Mouse (Mus musculus): ENCODE measurements around the gene Cdc42. TPM values are rescaled to one million over a fixed set of nuclear protein-coding genes. Genes with fewer than 3 reads are reported as not detected.

The Cdc42 gene
- total and polyA plus RNA-seq, 3 experiments, result 21.0 to 569 (median 398) TPM

DNA sequence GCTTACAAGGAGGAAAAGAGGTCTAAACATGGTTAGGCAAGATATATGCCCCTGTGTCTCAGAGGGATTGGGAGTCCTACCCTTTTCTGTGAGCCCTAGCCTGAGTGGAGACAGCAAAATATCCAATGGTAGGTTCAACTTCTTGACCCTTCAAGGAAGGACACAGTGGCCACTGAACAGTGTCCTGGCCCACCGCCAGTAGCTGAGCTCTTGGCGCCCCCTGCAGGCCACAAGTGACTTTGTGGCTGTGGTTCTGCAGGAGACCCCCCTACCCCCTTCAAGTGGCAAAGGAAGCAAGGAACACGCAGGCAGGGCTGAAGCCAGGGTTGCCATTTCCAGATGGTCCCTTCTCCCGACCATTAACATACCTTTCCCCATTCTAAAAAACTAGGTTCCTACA lies 69.7 kb downstream of the Cdc42 start:
- peaks cover 28% of the 10 kb centered on the region for H3K27me3 ChIP-seq (ENCODE audit: insufficient read depth, low read length)
- no peak for TF ChIP-seq POLR2AphosphoS5 (IDR thresholded peaks at IDR 0.05; ENCODE audit: insufficient replicate concordance, low read depth, low read length)
- peak; percentile 36; the same call in 1 of the 2 replicates for TF ChIP-seq CTCF (IDR thresholded peaks at IDR 0.05; ENCODE audit: low read depth, low read length)

DNA sequence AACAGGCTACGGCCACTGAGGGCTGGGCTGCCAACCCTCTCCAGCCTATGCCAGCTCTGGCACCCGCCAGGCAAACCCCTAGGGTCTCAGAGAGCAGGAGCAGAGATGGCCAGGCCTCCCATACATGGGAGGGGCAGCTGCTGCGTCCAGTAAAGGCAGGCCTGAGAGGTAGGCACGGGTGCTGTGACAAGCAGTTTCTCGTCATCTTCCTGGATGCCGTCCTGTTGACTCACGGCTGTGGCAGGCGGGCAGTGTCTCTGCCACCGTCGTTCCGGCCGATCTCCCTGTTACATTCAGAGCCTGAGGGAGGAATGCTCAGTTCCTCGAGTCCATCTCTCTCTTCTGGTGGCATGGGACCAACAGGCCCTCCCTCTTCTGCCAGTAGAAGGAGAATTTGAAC lies 70.3 kb downstream of the Cdc42 start:
- H3K36me3 ChIP-seq (replicated peaks), result no peaks in the 10 kb centered on the region
- H3K27me3 ChIP-seq (ENCODE audit: insufficient read depth, low read length), result peaks cover 34% of the 10 kb centered on the region
- ATAC-seq (ENCODE audit: extremely low read depth, insufficient number of reproducible peaks, low FRiP score, poor library complexity, severe bottlenecking) (no peak), DNase-seq (ENCODE audit: low spot score) (no peak)
- TF ChIP-seq GATA1 (IDR thresholded peaks at IDR 0.05; ENCODE audit: borderline replicate concordance, low read length) (no peak), CTCF (IDR thresholded peaks at IDR 0.05; ENCODE audit: low read depth, low read length) (no peak), GATA2 (IDR thresholded peaks at IDR 0.05; ENCODE audit: borderline replicate concordance, low read depth, low read length) (no peak), TAL1 (conservative IDR thresholded peaks at IDR 0.05; ENCODE audit: low read depth, low read length) (no peak), POLR2AphosphoS5 (IDR thresholded peaks at IDR 0.05; ENCODE audit: insufficient replicate concordance, low read depth, low read length) (no peak)
- H3K4me1 ChIP-seq (ENCODE audit: insufficient read depth, low read depth, low read length), result no peaks in the 10 kb centered on the region
- H3K4me3 ChIP-seq (ENCODE audit: low read depth, low read length), result no peak overlapping the region
- no peaks in the 10 kb centered on the region for H3K9me3 ChIP-seq (replicated peaks)

More for the DNA sequence above, 69.7 kb downstream of the Cdc42 start:
- Histone ChIP-seq H3K36me3 (replicated peaks) (no peaks in the 10 kb centered on the region), H3K4me3 (ENCODE audit: low read depth, low read length) (no peak overlapping the region), H3K9me3 (replicated peaks) (no peaks in the 10 kb centered on the region), H3K4me1 (ENCODE audit: insufficient read depth, low read depth, low read length) (no peaks in the 10 kb centered on the region)
- ATAC-seq (ENCODE audit: extremely low read depth, insufficient number of reproducible peaks, low FRiP score, poor library complexity, severe bottlenecking), result no peak
- DNase-seq (ENCODE audit: low spot score), result no peak

DNA sequence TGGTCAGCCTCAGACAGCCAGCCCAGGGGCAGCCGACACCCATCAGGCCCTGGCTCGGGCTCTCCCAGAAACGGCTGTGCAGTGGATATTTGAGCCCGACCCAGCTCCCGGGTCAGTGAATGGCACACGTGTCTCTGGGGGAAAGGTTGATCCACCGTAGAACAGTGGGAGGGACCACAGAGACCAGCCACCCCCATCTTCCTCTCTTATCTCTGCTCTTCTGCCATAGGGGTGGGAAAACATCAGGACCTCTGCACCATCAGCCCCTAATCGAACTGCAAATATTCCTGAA lies 70.9 kb downstream of the Cdc42 start:
- ATAC-seq (ENCODE audit: extremely low read depth, insufficient number of reproducible peaks, low FRiP score, poor library complexity, severe bottlenecking) (no peak), DNase-seq (ENCODE audit: low spot score) (no peak)
- H3K4me3 ChIP-seq (ENCODE audit: low read depth, low read length), result no peak overlapping the region
- no peaks in the 10 kb centered on the region for H3K9me3 ChIP-seq (replicated peaks)
- peaks cover 36% of the 10 kb centered on the region for H3K27me3 ChIP-seq (ENCODE audit: insufficient read depth, low read length)
- H3K36me3 ChIP-seq (replicated peaks), result no peaks in the 10 kb centered on the region
- TF ChIP-seq GATA2 (IDR thresholded peaks at IDR 0.05; ENCODE audit: borderline replicate concordance, low read depth, low read length), result no peak
- no peak for TF ChIP-seq CTCF (IDR thresholded peaks at IDR 0.05; ENCODE audit: low read depth, low read length)
- no peak for TF ChIP-seq POLR2AphosphoS5 (IDR thresholded peaks at IDR 0.05; ENCODE audit: insufficient replicate concordance, low read depth, low read length)
- no peak for TF ChIP-seq TAL1 (conservative IDR thresholded peaks at IDR 0.05; ENCODE audit: low read depth, low read length)
- TF ChIP-seq GATA1 (IDR thresholded peaks at IDR 0.05; ENCODE audit: borderline replicate concordance, low read length), result no peak
- H3K4me1 ChIP-seq (ENCODE audit: insufficient read depth, low read depth, low read length), result no peaks in the 10 kb centered on the region

DNA sequence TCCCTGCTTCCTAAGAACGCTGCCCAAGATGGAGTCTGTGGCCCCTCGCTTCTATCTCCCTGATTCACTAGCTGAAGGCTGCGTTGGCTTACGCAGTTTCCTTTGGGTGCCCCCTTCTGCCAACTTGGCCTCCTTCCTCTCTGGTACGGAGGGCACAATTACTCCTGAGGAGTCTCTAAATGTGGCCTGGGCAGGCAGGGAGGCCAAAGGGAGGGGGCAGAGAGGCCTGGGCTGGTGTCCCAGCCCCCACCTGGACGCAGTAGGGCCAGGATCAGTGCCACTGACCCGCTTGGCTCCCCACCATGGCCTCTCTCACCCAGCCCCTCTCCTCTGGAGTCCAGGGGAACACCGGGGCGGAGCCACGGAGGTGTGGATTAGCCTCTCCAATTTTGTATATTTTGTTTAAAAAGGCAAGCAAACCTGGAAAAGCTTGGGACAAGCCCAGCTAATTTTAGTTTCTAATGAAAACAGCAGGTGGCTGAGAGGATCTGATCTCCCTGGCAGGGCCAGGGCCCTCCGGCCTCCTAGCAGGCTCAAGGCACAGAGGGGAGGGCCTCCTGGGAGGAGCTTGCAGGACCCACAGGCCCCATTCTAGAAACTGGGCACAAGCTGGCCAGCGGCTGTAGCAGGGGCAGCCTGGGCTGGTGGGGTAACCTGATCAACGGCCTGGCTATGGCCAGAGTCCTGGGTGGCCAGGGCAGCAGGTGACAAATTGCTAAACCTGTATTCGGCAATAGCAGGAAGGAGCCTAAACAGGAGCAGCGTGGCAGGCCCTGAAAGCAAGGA lies 71.5 kb downstream of the Cdc42 start:
- DNase-seq (ENCODE audit: low spot score), result no peak
- no peaks in the 10 kb centered on the region for H3K36me3 ChIP-seq (replicated peaks)
- H3K4me1 ChIP-seq (ENCODE audit: insufficient read depth, low read depth, low read length), result no peaks in the 10 kb centered on the region
- no peaks in the 10 kb centered on the region for H3K9me3 ChIP-seq (replicated peaks)
- H3K27me3 ChIP-seq (ENCODE audit: insufficient read depth, low read length), result peaks cover 40% of the 10 kb centered on the region
- no peak for TF ChIP-seq CTCF (IDR thresholded peaks at IDR 0.05; ENCODE audit: low read depth, low read length)
- TF ChIP-seq TAL1 (conservative IDR thresholded peaks at IDR 0.05; ENCODE audit: low read depth, low read length), result no peak
- no peak for TF ChIP-seq POLR2AphosphoS5 (IDR thresholded peaks at IDR 0.05; ENCODE audit: insufficient replicate concordance, low read depth, low read length)
- TF ChIP-seq GATA2 (IDR thresholded peaks at IDR 0.05; ENCODE audit: borderline replicate concordance, low read depth, low read length), result no peak
- no peak for TF ChIP-seq GATA1 (IDR thresholded peaks at IDR 0.05; ENCODE audit: borderline replicate concordance, low read length)
- H3K4me3 ChIP-seq (ENCODE audit: low read depth, low read length), result no peak overlapping the region
- ATAC-seq (ENCODE audit: extremely low read depth, insufficient number of reproducible peaks, low FRiP score, poor library complexity, severe bottlenecking), result no peak

DNA sequence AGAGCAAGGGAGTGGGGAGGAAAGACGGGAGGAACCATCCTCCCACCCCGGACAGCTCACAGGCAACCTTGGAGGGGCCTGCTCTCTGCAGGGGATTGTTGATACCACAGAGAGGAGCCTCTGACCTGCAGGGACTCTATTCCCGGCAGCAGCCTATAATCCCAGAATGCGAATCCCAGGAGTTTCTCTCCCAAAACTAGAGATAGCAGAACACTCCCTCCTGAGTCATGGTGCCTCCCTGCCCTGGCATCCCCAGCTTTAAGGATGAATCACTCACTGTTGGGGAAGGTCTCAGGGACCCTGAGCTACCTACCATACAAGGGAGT lies 74.2 kb downstream of the Cdc42 start:
- no peaks in the 10 kb centered on the region for H3K4me1 ChIP-seq (ENCODE audit: insufficient read depth, low read depth, low read length)
- H3K27me3 ChIP-seq (ENCODE audit: insufficient read depth, low read length), result peaks cover 36% of the 10 kb centered on the region
- H3K36me3 ChIP-seq (replicated peaks), result no peaks in the 10 kb centered on the region
- TF ChIP-seq CTCF (IDR thresholded peaks at IDR 0.05; ENCODE audit: low read depth, low read length) (no peak), POLR2AphosphoS5 (IDR thresholded peaks at IDR 0.05; ENCODE audit: insufficient replicate concordance, low read depth, low read length) (no peak), GATA1 (IDR thresholded peaks at IDR 0.05; ENCODE audit: borderline replicate concordance, low read length) (no peak), GATA2 (IDR thresholded peaks at IDR 0.05; ENCODE audit: borderline replicate concordance, low read depth, low read length) (no peak), TAL1 (conservative IDR thresholded peaks at IDR 0.05; ENCODE audit: low read depth, low read length) (no peak)
- no peaks in the 10 kb centered on the region for H3K9me3 ChIP-seq (replicated peaks)
- H3K4me3 ChIP-seq (ENCODE audit: low read depth, low read length), result no peak overlapping the region
- ATAC-seq (ENCODE audit: extremely low read depth, insufficient number of reproducible peaks, low FRiP score, poor library complexity, severe bottlenecking), result no peak
- no peak for DNase-seq (ENCODE audit: low spot score)

DNA sequence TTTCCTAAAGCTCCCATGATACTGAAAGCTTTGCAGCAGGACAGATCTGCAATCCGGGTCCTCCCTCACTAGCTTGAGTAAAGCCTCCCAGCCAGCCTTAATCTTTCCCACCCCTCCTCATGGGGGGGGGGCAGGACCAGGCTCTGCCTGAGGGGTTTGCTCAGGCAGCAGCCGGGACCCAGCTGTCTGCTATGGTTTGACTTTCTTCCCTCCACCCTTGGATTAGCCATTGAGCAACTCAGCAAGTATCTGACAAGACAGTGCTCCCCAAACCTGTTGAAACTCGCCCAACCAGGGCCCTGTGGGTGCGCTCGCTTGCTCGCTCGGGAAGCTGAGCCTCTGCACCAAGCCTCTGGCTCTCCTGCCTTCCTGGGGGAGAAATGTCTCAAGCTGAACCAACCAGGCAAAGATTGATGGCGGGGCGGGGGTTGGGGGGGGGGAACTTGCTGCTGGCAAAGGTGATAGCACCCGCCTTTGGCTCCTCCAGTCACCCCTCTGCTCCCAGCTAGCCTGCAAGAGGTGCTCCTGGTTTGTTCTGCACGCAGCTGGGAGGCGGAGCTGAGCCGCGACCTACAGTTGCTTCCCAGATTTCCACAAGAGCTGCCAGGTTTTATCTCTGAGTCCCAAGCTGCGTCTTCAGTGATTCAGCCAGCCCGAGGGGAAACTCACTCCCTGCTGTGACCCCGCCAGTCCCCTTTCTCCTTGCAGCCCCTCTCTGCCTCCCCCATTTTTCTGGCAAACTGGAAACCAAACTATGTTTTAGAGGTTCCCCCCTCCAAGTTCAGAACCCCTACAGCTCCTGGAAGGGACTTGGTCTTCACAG lies 74.7 kb downstream of the Cdc42 start:
- no peak for DNase-seq (ENCODE audit: low spot score)
- TF ChIP-seq CTCF (IDR thresholded peaks at IDR 0.05; ENCODE audit: low read depth, low read length) (no peak), GATA1 (IDR thresholded peaks at IDR 0.05; ENCODE audit: borderline replicate concordance, low read length) (no peak), GATA2 (IDR thresholded peaks at IDR 0.05; ENCODE audit: borderline replicate concordance, low read depth, low read length) (no peak), POLR2AphosphoS5 (IDR thresholded peaks at IDR 0.05; ENCODE audit: insufficient replicate concordance, low read depth, low read length) (no peak), TAL1 (conservative IDR thresholded peaks at IDR 0.05; ENCODE audit: low read depth, low read length) (no peak)
- no peak overlapping the region for H3K4me3 ChIP-seq (ENCODE audit: low read depth, low read length)
- no peaks in the 10 kb centered on the region for H3K4me1 ChIP-seq (ENCODE audit: insufficient read depth, low read depth, low read length)
- ATAC-seq (ENCODE audit: extremely low read depth, insufficient number of reproducible peaks, low FRiP score, poor library complexity, severe bottlenecking), result no peak
- no peaks in the 10 kb centered on the region for H3K36me3 ChIP-seq (replicated peaks)
- peaks cover 36% of the 10 kb centered on the region for H3K27me3 ChIP-seq (ENCODE audit: insufficient read depth, low read length)
- peaks cover 1% of the 10 kb centered on the region for H3K9me3 ChIP-seq (replicated peaks)
